Mouse (Mus musculus) stomach, postnatal 0 days (tissue): Measurements from ENCODE around the gene Tprgl. TPM values are rescaled to one million over a fixed set of nuclear protein-coding genes. Genes with fewer than 3 reads are reported as not detected.

Experiments used
- ATAC-seq: fragments of 200-750 bp; cut with Nextera tagmentation; 2 replicates; pipeline ENCODE4 v1.8.0; 2017; ENCODE audit not compliant: low FRiP score, low TSS enrichment
- DNase-seq: peaks from one replicate; pipeline ENCODE4 v3.0.0-alpha.2; 2016; ENCODE audit warnings: low spot score
- H3K27ac ChIP-seq: fragments of 300-500 bp; sonication (generic); replicated peaks from 2 replicates; pipeline ENCODE4 v1.5.1; 2014; ENCODE audit warnings: mild to moderate bottlenecking, control low read depth
- H3K27me3 ChIP-seq: fragments of 300-500 bp; sonication (generic); 2 replicates; pipeline ENCODE4 v1.6.1; 2014; ENCODE audit warnings: low read length; ENCODE audit not compliant: control insufficient read depth, insufficient read depth
- H3K36me3 ChIP-seq: fragments of 300-500 bp; sonication (generic); 2 replicates; pipeline ENCODE4 v1.6.1; 2014; ENCODE audit warnings: low read length, mixed read lengths; ENCODE audit not compliant: control insufficient read depth, insufficient read depth
- H3K4me1 ChIP-seq: fragments of 300-500 bp; sonication (generic); replicated peaks from 2 replicates; pipeline ENCODE4 v1.6.1; 2014; ENCODE audit warnings: antibody characterized with exemption; ENCODE audit not compliant: control insufficient read depth, insufficient read depth
- H3K4me2 ChIP-seq: fragments of 300-500 bp; sonication (generic); replicated peaks from 2 replicates; pipeline ENCODE4 v1.6.1; 2014; ENCODE audit warnings: low read depth, mild to moderate bottlenecking, control low read depth, moderate library complexity
- H3K4me3 ChIP-seq: fragments of 300-500 bp; sonication (generic); 2 replicates; pipeline ENCODE4 v1.5.1; 2014; ENCODE audit warnings: low read depth, low read length, control low read depth
- H3K9ac ChIP-seq: fragments of 300-500 bp; sonication (generic); 2 replicates; pipeline ENCODE4 v1.6.1; 2014; ENCODE audit warnings: mild to moderate bottlenecking, low read length, control low read depth, mixed read lengths
- H3K9me3 ChIP-seq: fragments of 300-500 bp; sonication (generic); 2 replicates; pipeline ENCODE4 v1.6.1; 2016; ENCODE audit warnings: low read length; ENCODE audit not compliant: control insufficient read depth
- CTCF ChIP-seq: IDR thresholded peaks from 2 replicates; pipeline ENCODE4 v1.5.1; 2016; ENCODE audit warnings: antibody characterized with exemption, low read depth, mild to moderate bottlenecking, moderate library complexity
- EP300 ChIP-seq: optimal IDR thresholded peaks from 2 replicates; pipeline ENCODE3; 2016; ENCODE audit warnings: antibody characterized with exemption
- WGBS: fragments of 180-500 bp; shearing (Covaris S2); extraction: QIAGEN DNeasy Blood & Tissue Kit; methylation state at CpG from one replicate; pipeline ENCODE4 v1.1.7; 2014; 5-methylcytosine and 5-hydroxymethylcytosine counted together
- polyA plus RNA-seq: library from polyadenylated mRNA; unstranded; fragments of >200 nt; fragmentation: Nextera tagmentation; extraction: Ambion mirVana; gene quantifications from 2 replicates; pipeline ENCODE4 v1.2.1, GENCODE M21; 2015

Gene Tprgl
- polyA plus RNA-seq, 1 experiment from 2014 or later = 165 TPM

- H3K4me3 ChIP-seq = no peak overlapping the region
- ATAC-seq (peak; percentile 62; the same call in 1 of the 2 replicates), DNase-seq (peak; percentile 54)
- no peak overlapping the region for H3K9ac ChIP-seq
- no peaks in the 10 kb centered on the region for H3K9me3 ChIP-seq
- H3K4me2 ChIP-seq = peak overlapping the region; percentile 14; the same call in 1 of the 2 replicates
- TF ChIP-seq CTCF (no peak), EP300 (no peak)
- no peak overlapping the region for H3K27ac ChIP-seq
- H3K4me1 ChIP-seq = no peaks in the 10 kb centered on the region
- WGBS = 35% methylated on average over 18 of the region's 18 CpGs
- no peaks in the 10 kb centered on the region for H3K36me3 ChIP-seq
- no peaks in the 10 kb centered on the region for H3K27me3 ChIP-seq
Measured at GRCm38 (mm10) chr4:154109216-154109849, 51.1 kb downstream of the Tprgl start.

Other genes with a start within 250 kb of the Tprgl start
- 50.0 and 51.8 TPM in 2 replicates for gene A430005L14Rik, start 203.4 kb downstream of the Tprgl start, polyA plus RNA-seq
- 5.8 and 6.0 TPM in 2 replicates for gene Dffb, start 185.5 kb downstream of the Tprgl start, polyA plus RNA-seq
- gene Cep104, start 185.5 kb downstream of the Tprgl start, polyA plus RNA-seq = 4.6 and 4.9 TPM in 2 replicates
- gene Lrrc47, start 148.9 kb downstream of the Tprgl start, polyA plus RNA-seq = 10.6 and 12.5 TPM in 2 replicates
- 29.8 and 31.2 TPM in 2 replicates for gene Smim1, start 134.4 kb downstream of the Tprgl start, polyA plus RNA-seq
- gene Ccdc27, start 118.0 kb downstream of the Tprgl start, polyA plus RNA-seq = 0.07 TPM in 1 of 2 replicates, not detected in the other
- 1.0 and 1.3 TPM in 2 replicates for gene Trp73, start 20.5 kb downstream of the Tprgl start, polyA plus RNA-seq
- gene Wrap73, start 18.3 kb downstream of the Tprgl start, polyA plus RNA-seq = 17.3 and 19.9 TPM in 2 replicates
- gene Megf6, start 10.1 kb upstream of the Tprgl start, polyA plus RNA-seq = 10.2 and 10.8 TPM in 2 replicates
- gene Arhgef16, start 141.0 kb upstream of the Tprgl start, polyA plus RNA-seq = 38.5 and 41.2 TPM in 2 replicates
- not detected in 2 replicates for gene B230104I21Rik, start 175.5 kb upstream of the Tprgl start, polyA plus RNA-seq